Mouse (Mus musculus) brain, embryonic 18.5 days (tissue): ENCODE measurements at regions not wholly inside any gene's neighbourhood (a gene's known extent, or its start where the extent isn't known, plus 50 kb on each side); places are given as distances from the start of the nearest gene placed in this dataset.
A peak's percentile ranks its signal among the peaks of the same experiment; 100 is the strongest.

Experiments used
- DNase-seq: peaks from one replicate; pipeline ENCODE4 v3.0.0-alpha.2; 2012; ENCODE audit warnings: low read depth, low spot score

DNA sequence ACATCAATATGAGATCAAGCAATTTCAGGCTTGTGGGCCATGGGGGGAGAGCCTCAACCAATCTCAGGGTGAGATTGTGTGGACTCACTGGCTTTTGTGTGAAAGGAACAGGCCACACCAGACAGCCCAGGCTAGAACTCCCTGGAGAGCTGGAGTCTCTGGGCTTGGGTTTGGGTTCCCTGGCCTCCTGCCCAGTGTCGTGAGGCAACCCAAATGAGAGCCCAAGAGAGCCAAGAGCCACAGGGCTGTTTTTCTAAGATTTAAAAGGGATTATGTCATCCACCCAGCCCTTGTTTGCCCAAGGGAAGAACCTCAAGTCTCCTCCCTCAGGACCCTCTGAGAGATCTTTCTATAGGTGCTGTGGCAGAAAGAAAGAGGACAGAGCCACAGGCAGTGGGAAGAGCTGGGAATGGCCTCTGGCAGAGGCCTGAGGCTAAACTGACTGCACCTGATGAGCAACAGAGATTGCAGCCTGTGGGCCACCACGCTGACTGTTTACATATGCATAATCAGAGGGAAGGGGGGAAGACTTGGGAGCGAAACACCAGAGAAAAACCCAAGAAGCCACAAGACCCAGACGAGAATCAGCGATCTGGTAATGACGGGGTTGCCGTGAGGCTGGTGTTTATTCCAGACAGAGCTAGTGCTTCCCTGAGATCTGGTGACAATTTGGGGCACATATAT, 92.1 kb downstream of the Bcl2l11 start:
- DNase-seq: no peak

GRCm38 (mm10) chr2:128218961-128219360, 93.1 kb downstream of the Bcl2l11 start:
- DNase-seq: no peak

DNA sequence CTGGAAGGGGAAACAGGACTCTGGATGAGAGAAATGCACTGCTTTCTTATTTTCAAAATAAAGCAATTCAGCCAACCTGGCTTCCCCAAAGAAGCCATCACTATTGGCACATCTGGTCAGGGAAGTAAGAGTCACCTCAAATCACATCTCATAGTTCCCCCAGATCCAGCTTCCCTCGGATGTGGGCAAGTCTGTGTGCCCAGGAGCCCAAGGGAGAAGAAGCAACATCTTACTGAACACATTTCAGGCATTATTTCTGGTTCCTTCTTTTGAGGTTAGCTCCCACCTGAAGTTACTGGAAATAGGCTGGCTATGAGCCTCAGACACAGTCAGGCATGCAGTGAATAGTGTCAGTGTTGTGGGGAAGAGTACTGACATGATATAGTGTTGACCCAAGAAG, 95.2 kb downstream of the Bcl2l11 start:
- no peak for DNase-seq

DNA sequence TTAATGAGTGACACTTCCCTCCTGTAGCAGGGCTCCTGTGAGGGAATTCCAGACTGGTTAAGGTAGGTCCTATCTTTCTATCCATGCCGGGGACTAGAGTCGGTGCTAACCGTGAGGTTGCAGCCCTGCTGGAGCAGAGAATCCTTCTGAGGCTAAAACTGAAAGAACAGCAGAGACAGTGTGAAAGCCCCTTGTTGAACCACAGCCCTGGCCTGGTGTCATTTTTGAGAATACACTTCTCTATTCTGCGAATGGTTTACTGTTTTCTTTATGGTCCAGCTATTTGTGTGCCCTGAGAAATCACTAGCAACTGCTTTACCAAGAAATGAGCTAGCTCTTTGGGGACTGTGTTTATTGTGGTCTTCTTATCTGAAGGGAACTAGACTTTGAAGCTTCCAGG, 95.8 kb downstream of the Bcl2l11 start:
- no peak for DNase-seq

GRCm38 (mm10) chr2:128226465-128227047, 100.7 kb downstream of the Bcl2l11 start:
- no peak for DNase-seq

DNA sequence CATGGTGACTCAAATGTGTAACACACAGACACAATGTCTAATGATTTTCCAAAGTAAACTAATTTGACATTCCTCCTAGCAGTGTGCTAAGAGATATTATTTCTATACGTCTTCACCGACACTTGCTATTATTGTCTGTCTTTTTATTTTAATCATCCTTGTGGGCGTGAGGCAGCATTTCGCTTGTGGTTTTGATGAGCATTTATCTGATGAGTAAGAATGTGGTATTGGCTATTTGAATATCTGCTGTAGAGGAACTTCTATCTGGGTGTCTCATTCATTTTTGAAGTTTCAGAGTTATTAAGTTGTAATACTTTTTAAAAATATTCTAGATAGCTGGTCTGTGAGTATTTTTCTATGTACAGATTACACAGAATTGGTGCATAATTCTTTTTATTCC, 103.9 kb downstream of the Bcl2l11 start:
- DNase-seq: no peak

- no peak for DNase-seq
These were observed 105.1 kb downstream of the Bcl2l11 start for GRCm38 (mm10) chr2:128230921-128231320.

DNA sequence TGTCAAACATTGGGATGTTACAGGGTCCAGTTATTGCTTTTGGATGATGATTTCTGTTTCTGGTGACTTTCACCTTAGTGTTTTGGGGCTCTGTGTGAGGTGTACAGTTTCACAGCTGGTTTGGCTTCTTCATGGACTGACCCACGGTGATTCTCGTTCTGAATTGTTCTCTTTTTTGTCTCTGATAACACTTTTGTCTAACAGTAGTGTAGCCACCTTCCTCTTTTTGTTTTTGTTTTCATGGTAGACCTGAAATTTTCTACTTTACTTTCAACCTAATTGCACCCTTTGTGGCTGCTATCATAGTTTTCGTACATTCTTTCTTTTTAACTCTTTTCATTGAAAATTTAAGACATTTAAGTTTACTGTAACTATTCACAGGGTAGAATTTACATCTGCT, 105.5 kb downstream of the Bcl2l11 start:
- DNase-seq: no peak

- no peak for DNase-seq
These were observed 106.2 kb downstream of the Bcl2l11 start for GRCm38 (mm10) chr2:128232027-128232426.

DNA sequence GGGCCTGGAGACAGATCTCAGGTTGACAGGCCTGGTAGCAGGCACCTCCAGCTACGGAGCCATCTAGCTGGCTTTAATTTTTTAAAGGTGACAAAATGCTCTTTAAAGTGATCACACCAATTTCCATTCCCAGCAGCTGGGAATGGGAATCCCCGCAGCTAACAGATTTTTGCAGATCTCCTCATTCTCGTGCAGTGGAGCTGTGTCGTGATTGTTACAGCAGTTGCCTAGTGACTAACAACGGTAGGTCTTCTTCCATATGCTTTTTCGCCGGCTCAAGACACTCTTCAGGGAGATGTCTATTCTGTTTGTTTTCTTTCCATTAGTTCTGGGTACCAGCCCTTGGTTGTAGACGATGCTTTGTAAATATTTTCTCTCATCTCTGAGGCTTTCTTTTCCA, 109.3 kb downstream of the Bcl2l11 start:
- no peak for DNase-seq

DNA sequence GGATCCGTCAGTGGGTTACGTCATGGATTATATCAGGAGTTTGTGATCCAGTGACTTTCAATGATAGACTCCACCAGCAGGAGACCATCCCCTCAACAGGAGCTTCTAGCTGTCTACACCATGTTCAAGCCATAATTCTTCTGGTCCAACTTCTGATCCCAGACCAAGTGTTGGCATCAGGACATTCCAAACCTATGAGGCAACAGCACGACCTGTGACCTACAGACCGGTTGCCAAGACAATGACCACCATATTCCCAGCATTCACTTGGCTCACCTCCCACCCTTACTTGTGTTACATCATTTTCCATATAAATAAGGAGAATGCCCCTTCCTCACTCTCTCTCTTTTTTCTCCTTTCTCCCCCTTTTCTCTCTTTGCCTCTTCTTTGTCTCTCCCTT, 113.6 kb downstream of the Bcl2l11 start:
- no peak for DNase-seq

DNA sequence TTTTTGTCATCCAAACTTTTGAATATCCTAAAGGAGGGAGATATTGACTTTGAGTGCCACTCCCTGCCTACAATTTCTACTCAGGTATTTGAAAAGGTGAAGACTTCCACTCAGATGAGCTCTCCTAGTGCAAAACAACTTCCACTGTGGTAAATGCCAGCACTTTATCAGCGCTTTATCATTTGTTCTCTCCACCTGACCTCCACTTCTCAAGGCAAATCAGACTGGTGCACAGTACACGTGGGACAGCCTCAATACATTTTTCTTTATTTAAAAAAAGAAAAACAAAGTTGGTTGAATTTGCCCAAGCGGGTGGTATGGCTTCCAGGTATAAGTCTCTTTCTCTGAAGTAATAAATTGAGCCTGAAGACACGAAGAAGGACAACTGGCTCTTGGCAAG, 114.2 kb downstream of the Bcl2l11 start:
- no peak for DNase-seq

DNA sequence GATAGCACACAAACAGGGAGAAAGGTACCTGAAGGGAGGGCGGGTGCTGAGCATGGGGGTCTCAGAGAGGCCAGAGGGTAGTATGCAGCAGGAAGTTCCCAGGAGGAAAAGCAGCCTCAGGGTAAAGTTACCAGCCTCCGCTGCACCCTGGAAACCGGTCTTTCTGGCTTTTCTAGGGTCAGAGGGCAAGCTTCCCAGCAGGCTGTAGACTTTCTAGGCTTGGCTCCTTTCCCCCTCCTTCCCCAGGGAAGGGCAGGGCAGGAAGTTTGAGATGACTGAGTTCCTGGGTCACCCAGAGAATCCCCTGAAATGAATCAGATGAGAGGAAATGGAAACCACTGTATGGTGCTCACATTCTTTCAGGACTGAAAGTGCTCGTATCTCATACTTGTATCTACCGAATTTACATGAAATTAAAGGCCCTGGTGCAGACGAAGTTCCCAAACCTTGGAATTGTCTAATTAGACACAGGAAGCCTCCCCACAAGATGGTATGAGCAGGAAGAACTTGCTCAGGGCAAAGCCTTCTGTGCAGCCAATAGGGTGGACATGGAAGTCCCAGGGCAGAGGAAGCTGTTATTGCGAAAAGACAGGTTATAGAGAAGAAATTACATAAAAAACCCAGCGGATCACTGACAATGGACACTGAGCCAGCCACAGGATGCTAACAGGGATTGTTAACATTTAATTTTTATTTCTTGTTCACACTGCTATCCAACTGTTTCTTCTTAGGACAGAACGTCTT, 114.9 kb downstream of the Bcl2l11 start:
- no peak for DNase-seq

DNA sequence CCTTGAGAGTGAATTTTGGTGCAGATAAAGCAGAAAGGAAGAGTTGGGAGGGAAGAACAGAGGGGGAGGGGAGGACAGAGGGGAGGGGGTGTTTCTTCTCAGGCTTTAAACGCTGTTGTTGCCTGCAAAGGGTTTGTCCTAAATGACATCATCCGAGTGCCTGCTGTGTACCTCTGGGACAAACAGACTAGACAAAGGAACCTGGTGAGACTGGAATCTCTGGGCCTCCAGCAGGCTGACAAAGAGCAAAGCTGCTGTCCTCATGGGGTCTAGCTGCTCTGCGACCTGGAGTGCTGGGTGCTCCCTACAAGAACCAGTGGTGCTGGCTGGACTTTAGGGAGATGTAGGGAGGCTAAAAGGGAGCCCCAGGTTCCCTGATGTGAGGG, 115.4 kb downstream of the Bcl2l11 start:
- no peak for DNase-seq

DNA sequence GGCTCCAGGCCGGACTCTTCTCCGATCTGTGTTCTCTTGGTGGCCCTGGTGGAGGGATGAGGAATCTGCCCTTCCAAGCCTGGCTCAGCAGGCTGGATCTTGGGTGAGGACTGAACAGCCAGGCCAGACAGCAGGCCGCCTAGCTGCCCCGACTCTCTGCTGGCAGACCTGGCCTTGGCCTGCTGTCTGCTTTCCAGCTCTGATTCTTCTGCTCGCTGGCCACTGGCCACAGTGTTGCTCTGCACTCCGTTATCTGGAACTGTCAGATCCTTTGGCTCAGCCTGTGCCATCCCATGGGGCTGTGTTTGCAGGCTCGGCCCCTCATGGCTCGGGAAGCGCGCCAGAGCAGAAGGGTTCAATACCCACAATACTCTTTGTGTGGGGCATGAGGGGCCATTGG, 119.7 kb downstream of the Bcl2l11 start:
- DNase-seq: peak; percentile 45

- DNase-seq: no peak
These were observed 122.1 kb downstream of the Bcl2l11 start for GRCm38 (mm10) chr2:128247967-128248366.

DNA sequence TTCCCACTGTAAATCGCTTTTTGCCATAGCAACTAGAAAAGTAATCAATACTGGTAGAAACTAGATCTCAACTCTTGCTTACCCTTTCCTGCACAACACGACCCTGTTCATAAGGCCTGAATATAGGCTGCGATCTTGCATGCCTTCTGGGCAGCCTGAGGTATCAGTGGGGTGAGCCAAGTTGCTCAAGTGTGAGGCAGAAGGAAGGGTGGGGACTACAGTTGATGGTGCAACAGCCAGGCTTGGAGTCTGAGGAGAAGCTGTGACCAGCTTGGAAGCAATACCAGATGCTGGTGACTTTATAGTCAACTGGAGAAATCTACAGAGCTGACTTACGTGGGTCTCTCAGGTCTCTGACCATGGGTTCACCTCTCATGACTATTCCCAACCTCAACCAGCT, 123.3 kb downstream of the Bcl2l11 start:
- DNase-seq: no peak

DNA sequence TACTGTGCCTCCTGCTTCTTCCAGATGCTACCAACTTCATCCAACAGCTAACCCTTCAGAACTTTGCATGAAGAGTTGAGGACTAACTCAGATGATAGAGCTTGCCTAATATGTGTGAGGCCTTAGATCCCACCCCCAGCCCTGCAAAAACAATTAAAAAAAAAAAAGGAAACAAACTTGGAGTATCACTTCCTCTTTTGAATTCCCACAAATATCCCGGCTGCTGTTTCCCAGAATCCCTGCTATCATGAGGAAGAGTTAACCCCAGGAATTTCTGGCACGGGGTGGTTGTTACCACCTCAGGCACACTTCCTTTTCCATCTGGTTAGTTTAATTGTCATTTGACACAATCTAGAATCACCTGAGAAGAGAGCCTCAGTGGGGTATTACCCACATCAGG, 123.8 kb downstream of the Bcl2l11 start:
- no peak for DNase-seq

DNA sequence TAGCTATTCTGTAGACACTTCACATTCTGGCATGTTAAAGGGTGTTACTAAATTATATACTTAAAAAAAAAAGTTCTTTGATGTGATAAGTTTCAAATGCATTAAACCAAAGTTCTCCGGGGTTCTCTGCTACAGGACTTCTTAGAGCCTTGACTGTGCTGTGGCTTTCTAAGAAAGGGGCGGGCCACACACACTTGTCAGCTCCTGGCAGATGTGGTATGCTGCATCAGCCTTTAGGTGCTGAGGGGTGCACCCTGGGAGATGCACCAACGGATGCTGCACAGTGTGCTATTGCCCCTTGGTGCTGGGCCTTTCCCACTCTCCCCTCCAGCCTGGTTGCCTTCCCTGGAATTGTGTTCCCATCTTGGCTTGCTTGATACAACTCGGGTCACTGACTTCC, 125.0 kb downstream of the Bcl2l11 start:
- no peak for DNase-seq

GRCm38 (mm10) chr2:128256651-128257050, 130.8 kb downstream of the Bcl2l11 start:
- no peak for DNase-seq

DNA sequence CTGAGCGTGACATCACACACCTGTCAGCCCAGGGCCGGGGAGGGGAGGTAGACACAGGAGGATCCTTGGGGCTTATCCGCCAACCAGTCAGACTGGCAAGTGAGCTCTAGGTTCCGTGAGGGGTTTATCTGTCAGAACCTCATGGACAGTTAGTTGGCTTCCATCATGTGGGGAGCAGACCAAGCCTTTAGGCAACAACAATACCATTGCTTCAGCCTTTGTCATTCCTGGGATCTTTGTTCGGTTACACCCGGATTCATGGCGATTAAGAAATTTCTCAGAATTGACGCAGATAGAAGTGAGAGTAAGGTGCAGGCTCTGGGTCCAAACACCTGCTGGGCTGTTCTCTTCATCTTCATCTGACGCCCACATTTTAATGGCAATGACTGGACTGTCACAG, 131.4 kb downstream of the Bcl2l11 start:
- DNase-seq: no peak

DNA sequence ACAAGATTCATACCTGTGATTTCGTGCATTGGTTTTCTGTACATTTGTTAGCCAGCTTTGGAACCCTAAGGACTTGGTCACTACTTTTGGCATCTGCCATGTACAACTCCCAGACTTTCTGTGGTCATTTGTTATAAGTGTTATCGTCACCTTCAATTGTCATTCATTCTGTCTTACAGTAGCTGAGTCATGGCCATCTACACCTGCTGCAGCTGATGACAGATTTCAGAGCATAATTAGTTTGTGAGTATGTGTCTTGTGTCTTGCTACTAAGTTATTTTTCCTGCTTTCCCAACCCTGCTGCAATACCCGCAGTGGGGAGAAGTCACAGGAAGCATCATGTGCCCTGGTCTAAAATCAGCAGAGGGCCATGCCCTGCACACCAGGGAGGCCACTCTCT, 138.0 kb downstream of the Bcl2l11 start:
- DNase-seq: no peak
